Mouse (Mus musculus): ENCODE measurements around the gene Dtnb. TPM values are rescaled to one million over a fixed set of nuclear protein-coding genes. Genes with fewer than 3 reads are reported as not detected.

Gene Dtnb
- polyA plus RNA-seq, 1 experiment from 2014 or later = 30.6 TPM

DNA sequence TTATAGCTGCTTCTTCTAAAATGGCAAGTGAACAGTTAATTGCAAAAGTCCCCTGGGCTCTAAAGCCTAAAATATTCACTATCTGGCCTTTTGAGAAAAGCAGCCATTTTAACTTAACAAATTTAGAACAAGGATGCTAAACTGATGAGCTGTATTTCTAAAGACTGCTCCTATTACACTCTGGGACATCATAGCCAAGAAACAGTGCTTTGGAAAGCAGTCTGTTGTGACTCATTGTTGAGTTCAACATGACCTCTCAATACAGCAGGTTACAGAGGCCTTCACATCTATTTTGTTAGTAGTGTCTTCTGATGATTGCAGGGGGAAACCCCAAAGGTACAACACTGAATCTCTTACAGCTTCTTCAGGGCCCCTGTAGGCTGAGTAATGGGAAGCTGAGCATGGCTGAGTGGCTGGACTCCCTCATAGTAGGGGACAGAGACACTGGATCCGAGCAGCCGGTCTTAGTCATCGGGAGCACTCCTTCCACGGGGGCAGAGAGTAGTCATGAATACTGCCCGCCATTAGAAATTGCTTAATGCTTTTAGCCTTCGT lies 157.4 kb downstream of the Dtnb start:
- Histone ChIP-seq H3K4me1 (peaks cover 11% of the 10 kb centered on the region), H3K36me3 (no peaks in the 10 kb centered on the region), H3K4me3 (no peak overlapping the region), H3K27ac (replicated peaks) (no peak overlapping the region), H3K9me3 (replicated peaks) (no peaks in the 10 kb centered on the region), H3K27me3 (ENCODE audit: low read depth, poor library complexity, severe bottlenecking) (no peaks in the 10 kb centered on the region)
- DNase-seq (ENCODE audit: low spot score) = no peak
- 94% methylated on average over 6 of the region's 6 CpGs for WGBS

DNA sequence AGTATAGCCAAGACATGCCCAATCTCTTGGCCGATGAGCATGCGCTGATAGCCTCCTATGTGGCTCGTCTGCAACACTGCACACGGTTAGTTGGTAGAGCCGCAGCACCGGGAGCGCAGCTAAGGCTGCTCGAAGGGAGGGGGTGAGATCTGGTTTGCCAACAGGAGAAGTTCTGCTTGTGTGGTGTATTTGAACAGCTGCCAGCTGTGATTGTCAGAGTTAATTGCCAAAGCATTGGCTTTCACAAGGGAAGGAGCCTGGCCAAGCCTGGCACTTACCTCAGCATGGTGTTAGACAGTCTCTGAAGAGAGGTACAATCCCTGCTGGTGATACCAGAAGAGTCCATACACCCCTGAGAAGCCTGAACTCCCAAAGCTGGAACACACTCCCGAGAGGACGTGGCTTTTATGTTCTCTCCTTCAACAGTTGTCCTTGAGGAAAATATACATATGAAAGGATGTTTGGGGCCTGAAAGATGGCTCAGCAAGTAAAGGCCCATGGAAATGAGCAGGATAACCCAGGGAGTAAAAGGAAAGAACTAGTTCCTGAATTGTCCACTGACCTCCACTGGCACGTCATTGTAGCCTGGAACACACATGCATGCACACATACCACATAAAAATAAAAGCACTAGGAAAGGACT lies 160.6 kb downstream of the Dtnb start:
- Histone ChIP-seq H3K4me1 (peaks cover 8% of the 10 kb centered on the region; the same call in 1 of the 2 replicates), H3K36me3 (no peaks in the 10 kb centered on the region), H3K9me3 (replicated peaks) (no peaks in the 10 kb centered on the region), H3K27ac (replicated peaks) (no peak overlapping the region), H3K27me3 (ENCODE audit: low read depth, poor library complexity, severe bottlenecking) (no peaks in the 10 kb centered on the region), H3K4me3 (no peak overlapping the region)
- WGBS = 77% methylated on average over 11 of the region's 11 CpGs
- DNase-seq (ENCODE audit: low spot score) = no peak

DNA sequence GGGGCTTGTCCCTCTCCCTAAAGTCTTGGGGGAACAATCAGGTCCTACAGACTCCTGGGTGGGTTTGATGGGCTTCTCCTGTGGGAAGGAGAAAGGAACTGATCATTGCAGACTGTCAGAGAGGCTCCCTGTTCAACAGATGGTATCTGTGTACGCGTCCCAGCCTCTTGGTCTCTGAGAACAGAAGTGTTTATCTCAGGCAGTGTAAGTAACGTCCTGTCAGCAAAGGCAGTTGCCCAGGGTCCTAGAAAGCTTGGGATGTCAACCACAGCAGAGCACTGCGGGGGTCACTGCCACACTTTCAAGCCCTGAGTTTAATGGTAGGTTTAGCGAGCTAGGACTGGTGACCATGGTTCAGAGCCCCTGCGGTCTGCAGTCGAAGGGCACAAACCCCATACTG lies 161.1 kb downstream of the Dtnb start:
- H3K27me3 ChIP-seq (ENCODE audit: low read depth, poor library complexity, severe bottlenecking) = no peaks in the 10 kb centered on the region
- H3K9me3 ChIP-seq (replicated peaks) = no peaks in the 10 kb centered on the region
- no peak for DNase-seq (ENCODE audit: low spot score)
- WGBS = 85% methylated on average over 7 of the region's 7 CpGs
- H3K36me3 ChIP-seq = no peaks in the 10 kb centered on the region
- H3K4me1 ChIP-seq = peaks cover 8% of the 10 kb centered on the region; the same call in 1 of the 2 replicates
- H3K4me3 ChIP-seq = no peak overlapping the region
- H3K27ac ChIP-seq (replicated peaks) = no peak overlapping the region

DNA sequence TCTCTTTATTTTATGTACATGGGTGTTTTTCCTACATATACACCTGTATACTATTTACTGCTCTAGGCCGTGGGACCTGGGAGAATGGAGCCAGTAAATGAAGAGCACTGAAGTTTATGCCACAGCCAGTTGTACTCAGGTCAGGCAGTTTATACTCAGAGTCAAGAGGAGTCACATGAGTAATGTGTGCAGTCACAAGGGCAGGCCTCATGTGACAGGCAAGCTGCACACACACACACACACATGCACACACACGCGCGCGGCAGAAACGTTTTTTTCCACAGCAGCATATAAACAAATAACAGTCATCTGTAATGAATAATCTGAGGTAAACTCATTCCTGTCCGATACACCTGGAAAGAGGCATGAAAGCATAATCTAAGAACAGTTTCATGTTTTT lies 164.8 kb downstream of the Dtnb start:
- peaks cover 13% of the 10 kb centered on the region; the same call in 1 of the 2 replicates for H3K4me1 ChIP-seq
- DNase-seq (ENCODE audit: low spot score) = no peak
- no peaks in the 10 kb centered on the region for H3K9me3 ChIP-seq (replicated peaks)
- H3K4me3 ChIP-seq = no peak overlapping the region
- no peaks in the 10 kb centered on the region for H3K27me3 ChIP-seq (ENCODE audit: low read depth, poor library complexity, severe bottlenecking)
- no peak overlapping the region for H3K27ac ChIP-seq (replicated peaks)
- H3K36me3 ChIP-seq = no peaks in the 10 kb centered on the region
- WGBS = 96% methylated on average over 7 of the region's 7 CpGs

DNA sequence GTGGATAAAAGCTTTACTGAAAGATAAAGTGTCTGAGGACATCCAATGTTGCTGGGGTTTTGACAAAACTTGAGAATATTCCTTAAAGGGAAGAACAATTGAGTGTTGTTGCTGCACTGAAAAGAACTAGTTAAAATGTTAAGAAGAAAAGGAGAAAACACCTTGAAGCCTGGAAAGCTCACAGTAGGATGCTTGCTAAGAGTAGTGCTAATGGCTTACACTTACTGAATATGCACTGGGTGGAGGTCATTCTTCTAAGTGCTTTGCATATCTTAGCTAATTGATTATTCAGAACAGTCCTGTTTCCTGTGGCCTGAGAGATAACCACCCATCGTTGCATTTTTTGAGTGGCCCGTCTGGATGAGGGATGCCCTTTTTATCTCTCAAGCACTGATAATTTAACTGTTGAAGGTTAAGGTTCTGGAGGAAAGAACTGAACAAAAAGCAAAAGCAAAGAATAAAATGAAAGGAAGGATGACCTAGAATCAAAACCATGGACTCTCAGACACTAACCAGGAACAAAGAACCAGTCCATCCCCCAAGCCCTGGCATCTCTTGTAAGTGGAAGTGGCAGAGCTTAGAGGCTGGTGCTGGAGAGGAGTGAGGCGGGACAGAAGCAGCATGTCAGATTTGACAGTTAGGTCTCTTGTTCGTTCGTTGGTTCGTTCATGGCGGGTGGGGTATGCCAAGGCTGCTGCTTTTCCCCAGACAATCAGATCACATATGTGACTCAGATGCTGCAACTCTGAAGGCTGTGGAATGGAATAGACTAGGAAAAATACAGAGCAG lies 166.8 kb downstream of the Dtnb start:
- H3K27me3 ChIP-seq (ENCODE audit: low read depth, poor library complexity, severe bottlenecking) = no peaks in the 10 kb centered on the region
- 66% methylated on average over 7 of the region's 7 CpGs for WGBS
- no peak for DNase-seq (ENCODE audit: low spot score)
- no peaks in the 10 kb centered on the region for H3K36me3 ChIP-seq
- 0 out of 2 replicates have a peak, but pooled peaks cover 5% of the 10 kb centered on the region for H3K4me1 ChIP-seq
- H3K4me3 ChIP-seq = no peak overlapping the region
- no peak overlapping the region for H3K27ac ChIP-seq (replicated peaks)
- H3K9me3 ChIP-seq (replicated peaks) = no peaks in the 10 kb centered on the region

DNA sequence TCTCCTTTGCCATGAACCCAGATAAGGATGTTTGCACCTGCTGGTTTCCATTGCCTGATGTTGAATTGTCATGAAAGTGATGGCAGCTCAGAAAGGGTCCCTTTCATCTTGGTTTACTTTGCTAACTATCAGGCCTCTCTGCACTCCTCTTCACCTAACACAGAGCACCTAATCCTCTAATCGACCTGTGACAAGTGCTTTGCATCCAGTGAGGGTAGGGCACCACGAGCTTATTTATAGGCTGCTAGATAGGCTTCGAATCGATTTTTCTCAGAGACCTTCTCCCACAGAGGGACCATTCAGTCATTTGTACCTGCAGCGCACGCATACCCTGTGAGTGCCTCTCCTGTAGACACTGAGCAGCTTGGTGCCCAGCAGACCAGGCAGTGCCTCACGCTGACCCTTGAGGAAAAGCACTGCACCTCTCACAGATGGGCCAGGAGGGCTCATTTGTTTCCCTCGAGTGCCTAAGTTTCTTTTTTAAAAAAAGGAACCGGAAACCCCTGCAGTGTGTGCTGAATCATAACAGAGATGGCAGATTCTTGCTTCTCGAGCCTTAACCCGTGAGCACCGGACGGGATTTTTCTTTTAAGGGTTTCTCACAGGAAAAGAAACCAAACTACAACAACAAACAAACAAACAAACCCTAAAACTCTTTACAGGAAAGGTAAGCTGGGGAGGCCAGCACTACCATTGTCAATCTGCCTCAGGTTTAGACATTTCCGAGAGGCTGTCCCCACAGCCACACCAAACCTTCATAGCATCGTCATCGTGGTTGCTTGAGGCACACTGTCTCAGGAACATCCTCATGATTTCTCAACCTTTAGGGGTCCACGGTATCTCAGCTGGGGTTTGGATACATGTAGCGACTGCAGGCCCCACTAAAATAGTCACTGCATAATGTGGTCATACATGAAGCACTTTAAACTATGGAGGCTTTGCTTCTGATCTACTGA lies 167.8 kb downstream of the Dtnb start:
- Histone ChIP-seq H3K27me3 (ENCODE audit: low read depth, poor library complexity, severe bottlenecking) (no peaks in the 10 kb centered on the region), H3K27ac (replicated peaks) (no peak overlapping the region), H3K4me1 (0 out of 2 replicates have a peak, but pooled peaks cover 5% of the 10 kb centered on the region), H3K36me3 (no peaks in the 10 kb centered on the region), H3K9me3 (replicated peaks) (no peaks in the 10 kb centered on the region), H3K4me3 (no peak overlapping the region)
- WGBS = 83% methylated on average over 18 of the region's 18 CpGs
- DNase-seq (ENCODE audit: low spot score) = no peak

DNA sequence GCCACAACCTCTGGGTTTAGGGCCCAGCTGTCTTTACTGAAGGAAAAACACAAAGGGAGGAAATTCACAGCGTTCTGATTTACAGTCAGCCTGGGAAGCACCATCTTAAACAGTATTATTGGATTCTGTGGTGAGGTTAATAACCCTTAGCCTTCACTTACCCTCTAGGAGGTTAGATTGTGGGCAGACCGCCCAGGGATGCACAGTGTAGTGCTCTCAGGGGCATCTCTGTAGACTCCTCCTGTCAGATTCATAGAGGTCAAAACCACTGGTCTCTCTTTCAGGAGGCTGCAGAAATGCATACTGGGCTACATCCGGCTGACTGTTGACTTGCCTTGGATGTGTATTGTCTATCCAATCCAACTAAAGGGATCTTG lies 168.5 kb downstream of the Dtnb start:
- DNase-seq (ENCODE audit: low spot score) = no peak
- no peaks in the 10 kb centered on the region for H3K27me3 ChIP-seq (ENCODE audit: low read depth, poor library complexity, severe bottlenecking)
- no peaks in the 10 kb centered on the region for H3K9me3 ChIP-seq (replicated peaks)
- 0 out of 2 replicates have a peak, but pooled peaks cover 5% of the 10 kb centered on the region for H3K4me1 ChIP-seq
- H3K4me3 ChIP-seq = no peak overlapping the region
- 77% methylated on average over 3 of the region's 3 CpGs for WGBS
- no peaks in the 10 kb centered on the region for H3K36me3 ChIP-seq
- no peak overlapping the region for H3K27ac ChIP-seq (replicated peaks)

DNA sequence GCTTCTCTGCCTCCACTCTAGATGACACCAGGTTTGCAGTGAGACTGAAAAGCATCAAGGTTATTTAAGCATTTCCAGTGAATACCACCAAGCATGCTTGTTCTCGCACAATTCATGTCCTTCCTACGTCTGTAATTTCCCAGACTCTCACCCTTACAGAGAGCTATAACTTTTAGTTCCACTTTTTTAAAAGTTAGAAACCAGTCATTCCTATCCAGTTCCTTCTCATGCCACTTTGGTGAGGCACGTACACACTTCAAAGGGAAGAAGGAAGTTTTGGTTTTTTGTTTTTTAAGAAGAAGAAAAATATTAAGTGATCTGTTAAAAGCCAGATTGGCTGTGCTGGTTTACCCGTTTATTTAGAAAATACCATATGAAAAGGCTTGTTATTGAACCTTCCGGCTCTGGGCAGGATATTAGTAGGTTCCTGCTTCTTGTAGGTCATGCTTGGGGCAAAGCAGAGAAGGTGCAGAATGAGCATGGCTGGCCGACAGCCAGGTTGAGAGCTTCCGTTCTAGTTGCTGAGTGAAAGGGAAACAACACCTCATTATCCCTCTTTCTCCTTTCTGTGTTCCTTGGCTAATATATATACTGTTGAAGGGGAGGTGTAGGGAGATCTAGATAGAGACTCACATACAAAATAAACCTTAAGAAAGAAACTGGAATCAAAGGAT lies 173.4 kb downstream of the Dtnb start:
- no peak for DNase-seq (ENCODE audit: low spot score)
- Histone ChIP-seq H3K9me3 (replicated peaks) (no peaks in the 10 kb centered on the region), H3K36me3 (no peaks in the 10 kb centered on the region), H3K27me3 (ENCODE audit: low read depth, poor library complexity, severe bottlenecking) (no peaks in the 10 kb centered on the region), H3K27ac (replicated peaks) (no peak overlapping the region), H3K4me3 (no peak overlapping the region), H3K4me1 (no peaks in the 10 kb centered on the region)
- WGBS = 92% methylated on average over 7 of the region's 7 CpGs

DNA sequence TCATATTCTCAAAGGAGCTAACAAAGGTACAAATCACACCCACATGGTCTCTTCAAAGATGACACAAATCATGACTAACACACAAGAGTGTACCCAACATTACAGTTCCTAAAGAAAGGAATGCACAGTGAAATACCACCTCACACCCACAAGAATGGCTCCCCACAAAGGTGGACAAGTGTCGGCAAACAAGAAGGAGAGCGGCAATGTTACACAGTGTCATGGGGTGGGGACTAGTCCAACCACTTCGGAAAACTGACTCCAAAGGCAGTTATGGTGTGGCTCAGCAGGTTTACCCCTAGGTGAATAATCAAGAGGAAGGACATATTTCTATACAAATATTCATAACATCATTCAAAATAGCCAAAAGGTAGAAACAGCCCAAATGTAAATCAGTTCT lies 174.2 kb downstream of the Dtnb start:
- no peak for DNase-seq (ENCODE audit: low spot score)
- 97% methylated on average over 3 of the region's 3 CpGs for WGBS

DNA sequence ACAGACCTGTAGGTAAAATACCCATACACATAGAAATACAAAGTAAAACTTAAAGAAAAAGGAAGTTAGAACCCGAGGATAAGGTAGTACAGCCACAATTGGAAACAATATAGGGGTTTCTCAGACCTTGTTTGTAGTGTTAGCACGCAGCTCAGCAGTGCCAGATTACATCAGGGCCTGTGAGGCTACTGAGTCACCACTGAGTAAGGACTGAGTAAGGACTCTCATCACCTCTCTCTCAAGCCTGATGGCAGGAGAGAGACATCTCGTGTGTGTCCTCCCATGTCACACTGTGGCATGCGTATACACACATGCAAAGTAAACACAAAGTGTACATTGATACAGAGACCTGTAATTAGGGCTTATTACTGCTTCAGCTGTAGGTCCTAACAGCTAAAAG lies 175.4 kb downstream of the Dtnb start:
- Histone ChIP-seq H3K36me3 (peaks cover 4% of the 10 kb centered on the region; the same call in 1 of the 2 replicates), H3K9me3 (replicated peaks) (no peaks in the 10 kb centered on the region), H3K4me3 (no peak overlapping the region), H3K27me3 (ENCODE audit: low read depth, poor library complexity, severe bottlenecking) (no peaks in the 10 kb centered on the region), H3K27ac (replicated peaks) (no peak overlapping the region), H3K4me1 (no peaks in the 10 kb centered on the region)
- DNase-seq (ENCODE audit: low spot score) = no peak
- WGBS = 81% methylated on average over 4 of the region's 4 CpGs

More for the DNA sequence above, 174.2 kb downstream of the Dtnb start:
- no peak overlapping the region for H3K27ac ChIP-seq (replicated peaks)
- no peaks in the 10 kb centered on the region for H3K9me3 ChIP-seq (replicated peaks)
- no peaks in the 10 kb centered on the region for H3K27me3 ChIP-seq (ENCODE audit: low read depth, poor library complexity, severe bottlenecking)
- no peaks in the 10 kb centered on the region for H3K36me3 ChIP-seq
- no peak overlapping the region for H3K4me3 ChIP-seq
- no peaks in the 10 kb centered on the region for H3K4me1 ChIP-seq

DNA sequence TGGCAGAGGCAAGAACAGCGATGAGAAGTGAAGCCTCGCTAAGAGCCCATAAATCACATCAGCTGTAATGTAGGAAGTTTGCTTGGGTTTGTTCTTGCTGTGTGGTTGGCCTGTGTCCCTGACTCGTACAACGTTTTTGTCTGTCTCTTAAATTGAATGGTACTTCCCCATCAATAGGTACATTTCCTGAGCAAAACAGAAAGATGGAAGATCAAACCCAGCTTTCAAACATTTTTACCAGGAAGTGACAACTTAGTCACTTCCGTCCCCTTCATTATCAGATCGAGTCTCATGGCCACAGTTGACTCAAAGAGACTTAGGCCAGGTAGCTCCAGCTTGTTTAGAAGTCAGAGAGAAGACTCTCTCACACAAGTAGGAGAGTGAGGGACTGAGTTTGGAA lies 183.3 kb downstream of the Dtnb start:
- Histone ChIP-seq H3K4me1 (no peaks in the 10 kb centered on the region), H3K9me3 (replicated peaks) (no peaks in the 10 kb centered on the region), H3K27me3 (ENCODE audit: low read depth, poor library complexity, severe bottlenecking) (no peaks in the 10 kb centered on the region), H3K36me3 (peaks cover 4% of the 10 kb centered on the region), H3K27ac (replicated peaks) (no peak overlapping the region), H3K4me3 (no peak overlapping the region)
- 90% methylated on average over 6 of the region's 6 CpGs for WGBS
- DNase-seq (ENCODE audit: low spot score) = no peak

DNA sequence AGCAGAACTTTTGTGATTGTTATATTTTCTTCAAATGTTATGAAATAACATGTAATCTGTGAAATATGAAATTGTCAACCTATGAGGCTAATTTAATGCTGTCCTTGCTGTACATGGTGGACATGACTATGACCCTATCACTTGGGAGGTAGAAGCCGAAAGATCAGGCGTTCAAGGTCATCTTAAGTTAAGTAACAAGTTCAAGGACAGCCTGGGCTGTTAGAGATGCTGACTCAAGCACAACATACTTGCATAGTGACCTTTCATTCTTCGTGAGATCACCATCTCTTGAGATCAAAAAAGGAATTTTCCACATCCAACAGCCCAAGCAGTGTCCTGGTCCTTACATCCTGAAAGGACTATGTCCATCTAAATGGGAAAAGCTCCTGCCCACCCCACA lies 184.0 kb downstream of the Dtnb start:
- no peaks in the 10 kb centered on the region for H3K4me1 ChIP-seq
- H3K9me3 ChIP-seq (replicated peaks) = no peaks in the 10 kb centered on the region
- no peaks in the 10 kb centered on the region for H3K27me3 ChIP-seq (ENCODE audit: low read depth, poor library complexity, severe bottlenecking)
- WGBS = 87% methylated on average over 3 of the region's 3 CpGs
- no peak overlapping the region for H3K4me3 ChIP-seq
- peaks cover 4% of the 10 kb centered on the region for H3K36me3 ChIP-seq
- DNase-seq (ENCODE audit: low spot score) = no peak
- H3K27ac ChIP-seq (replicated peaks) = no peak overlapping the region

Data from midbrain, embryonic 10.5 days (tissue).